Mouse (Mus musculus): Measurements from ENCODE around the gene Ttf1.

Gene Ttf1

GRCm38 (mm10) chr2:29124936-29125701 is 65.1 kb downstream of the Ttf1 start:
- DNase-seq (ENCODE audit: low spot score in 2 of 2): peak; percentile 96 to 97

DNA sequence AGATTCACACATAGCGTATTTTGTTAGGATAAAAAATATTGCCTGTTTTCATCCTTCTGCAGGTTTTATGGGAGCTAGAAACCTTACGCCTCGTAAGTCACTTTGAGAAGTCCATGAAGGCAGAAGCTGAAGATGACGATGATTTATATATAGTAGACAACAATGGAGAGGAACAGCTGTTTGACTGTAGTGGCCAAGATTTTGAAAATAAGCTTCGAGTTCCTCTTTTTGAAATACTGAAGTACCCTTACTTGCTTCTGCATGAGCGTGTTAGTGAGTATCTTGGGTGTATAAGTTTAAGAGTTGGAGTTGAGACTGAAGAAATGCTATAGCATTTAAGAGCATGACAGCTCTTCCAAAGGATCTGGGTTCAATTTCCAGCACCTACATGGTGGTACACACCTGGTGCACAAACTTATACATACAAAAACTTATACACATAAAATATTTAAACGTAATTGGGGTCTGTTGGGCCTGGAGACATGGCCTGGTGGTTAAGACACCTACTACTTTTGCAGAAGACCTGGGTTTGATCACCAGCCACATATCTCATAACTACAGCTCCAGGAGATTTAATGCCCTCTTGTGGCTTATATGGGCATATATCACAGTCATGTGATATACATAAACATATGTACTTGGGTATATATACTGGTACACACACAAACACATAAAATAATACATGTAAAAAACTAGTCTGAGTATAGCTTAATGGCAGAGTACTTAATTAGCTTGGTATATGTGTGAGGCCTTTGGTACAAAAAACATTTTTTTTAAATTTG is 70.2 kb downstream of the Ttf1 start:
- DNase-seq (ENCODE audit: low spot score in 2 of 2): no peak

DNA sequence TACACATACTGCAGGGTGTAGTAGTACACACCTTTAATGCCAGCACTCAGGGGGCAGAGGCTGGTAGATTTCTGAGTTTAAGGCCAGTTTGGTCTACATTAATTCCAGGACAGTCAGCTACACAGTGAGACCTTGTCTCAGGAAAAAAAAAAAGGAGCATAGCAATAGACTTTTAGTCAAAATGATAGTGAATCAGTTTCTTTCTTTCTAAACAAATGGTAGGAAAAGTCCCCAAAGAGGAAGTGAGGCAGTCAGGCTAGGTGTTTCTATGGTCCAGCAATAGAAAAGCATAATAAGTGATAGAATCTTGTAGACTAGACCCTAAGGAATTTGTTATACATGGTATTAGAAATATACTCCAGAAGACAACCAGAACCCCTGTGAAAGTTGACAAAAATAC is 75.1 kb downstream of the Ttf1 start:
- no peak for DNase-seq (ENCODE audit: low spot score in 2 of 2)
